Mouse (Mus musculus): Measurements from ENCODE around the gene Gstm5. TPM values are rescaled to one million over a fixed set of nuclear protein-coding genes. Genes with fewer than 3 reads are reported as not detected.

Gene Gstm5
- polyA plus RNA-seq, 1 experiment from 2014 or later = 255 TPM

DNA sequence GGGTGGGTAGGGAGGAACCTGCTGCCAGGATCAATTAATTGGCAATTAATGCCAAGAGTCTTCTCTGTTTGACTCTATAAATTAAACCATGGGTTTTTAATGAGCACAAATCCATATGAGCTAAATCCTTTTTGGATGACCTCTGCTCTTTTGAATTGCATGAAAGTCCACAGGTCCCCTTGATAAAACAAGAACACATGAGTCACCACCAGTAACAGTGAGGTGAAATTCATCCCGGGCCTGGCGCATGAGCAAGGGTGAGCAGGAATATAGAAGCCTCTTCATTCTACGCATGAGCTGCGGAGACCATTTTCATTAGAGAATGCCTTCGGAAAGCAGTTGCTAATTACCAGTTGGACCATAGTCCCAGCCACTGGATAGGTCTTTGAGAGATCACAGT lies 24.7 kb downstream of the Gstm5 start:
- no peak for ATAC-seq (ENCODE audit: insufficient number of reproducible peaks, insufficient read depth, low FRiP score, low TSS enrichment)
- Histone ChIP-seq H3K9ac (no peak overlapping the region), H3K4me1 (no peaks in the 10 kb centered on the region), H3K27ac (no peak overlapping the region), H3K27me3 (no peaks in the 10 kb centered on the region), H3K4me2 (replicated peaks) (no peak overlapping the region), H3K9me3 (no peaks in the 10 kb centered on the region), H3K36me3 (no peaks in the 10 kb centered on the region), H3K4me3 (no peak overlapping the region)
- 91% methylated on average over 5 of the region's 5 CpGs for WGBS

DNA sequence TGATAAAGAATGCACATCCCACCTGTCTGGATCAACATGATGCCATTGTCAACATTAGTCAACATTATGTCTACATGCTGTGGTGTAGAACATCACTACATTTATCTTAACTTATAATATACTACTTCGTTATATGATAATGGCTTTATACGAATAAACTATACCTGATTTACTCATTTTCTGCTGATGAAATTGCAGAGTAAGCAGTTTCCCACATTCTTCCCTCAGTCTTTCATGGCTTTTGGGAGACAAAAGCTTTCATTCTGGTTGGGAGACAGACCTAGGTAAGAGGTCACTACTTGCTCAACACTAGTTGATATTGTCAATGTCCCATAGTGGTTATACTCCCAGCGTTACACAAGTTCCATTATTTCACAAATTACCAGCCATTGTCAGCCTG lies 29.7 kb downstream of the Gstm5 start:
- H3K36me3 ChIP-seq = no peaks in the 10 kb centered on the region
- no peak overlapping the region for H3K9ac ChIP-seq
- H3K27me3 ChIP-seq = no peaks in the 10 kb centered on the region
- H3K4me3 ChIP-seq = no peak overlapping the region
- H3K27ac ChIP-seq = no peak overlapping the region
- no peaks in the 10 kb centered on the region for H3K9me3 ChIP-seq
- H3K4me2 ChIP-seq (replicated peaks) = no peak overlapping the region
- 86% methylated on average over 3 of the region's 3 CpGs for WGBS
- ATAC-seq (ENCODE audit: insufficient number of reproducible peaks, insufficient read depth, low FRiP score, low TSS enrichment) = no peak
- H3K4me1 ChIP-seq = no peaks in the 10 kb centered on the region

DNA sequence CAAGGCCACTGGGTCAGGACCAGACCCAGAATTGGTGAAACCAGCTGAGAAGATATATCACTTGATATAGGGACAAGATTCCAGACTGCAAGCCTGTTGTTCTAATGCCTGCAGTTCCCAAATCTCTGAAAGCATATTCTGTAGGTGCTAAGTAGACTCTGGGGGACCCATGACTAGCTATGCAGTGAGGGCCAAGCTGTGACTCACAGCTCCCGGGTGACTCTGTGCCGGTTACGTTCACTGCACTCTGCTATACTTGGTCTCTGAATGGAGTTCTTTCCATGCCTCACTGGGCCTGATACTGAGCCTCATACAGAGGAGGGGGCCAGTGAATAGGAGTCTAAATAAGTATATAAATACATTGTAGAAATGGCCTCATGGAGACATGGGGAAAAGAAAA lies 32.2 kb downstream of the Gstm5 start:
- Histone ChIP-seq H3K9ac (no peak overlapping the region), H3K9me3 (no peaks in the 10 kb centered on the region), H3K4me1 (0 out of 2 replicates have a peak, but pooled peaks cover 12% of the 10 kb centered on the region), H3K4me3 (no peak overlapping the region), H3K27ac (no peak overlapping the region), H3K4me2 (replicated peaks) (no peak overlapping the region), H3K36me3 (no peaks in the 10 kb centered on the region), H3K27me3 (no peaks in the 10 kb centered on the region)
- WGBS = 80% methylated on average over 3 of the region's 3 CpGs
- ATAC-seq (ENCODE audit: insufficient number of reproducible peaks, insufficient read depth, low FRiP score, low TSS enrichment) = no peak

DNA sequence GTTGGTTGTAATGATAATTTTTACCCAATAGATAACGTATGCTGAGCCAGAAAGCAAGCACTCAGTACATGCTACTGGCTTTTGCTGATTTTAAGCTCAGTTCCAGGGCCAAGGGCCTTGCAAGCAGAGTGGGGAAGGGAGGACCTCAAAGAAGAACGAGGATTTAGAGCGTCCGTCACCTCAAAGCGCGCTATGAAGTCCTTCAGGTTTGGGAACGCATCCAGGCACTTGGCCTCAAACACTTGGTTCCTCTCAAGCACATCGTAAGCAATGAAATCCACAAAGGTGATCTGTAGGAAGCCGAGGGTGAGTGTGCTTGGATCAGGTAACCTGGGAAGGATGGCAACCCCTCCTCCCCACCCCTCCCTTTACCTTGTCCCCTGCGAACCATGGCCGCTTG lies 33.1 kb downstream of the Gstm5 start:
- no peaks in the 10 kb centered on the region for H3K36me3 ChIP-seq
- H3K4me3 ChIP-seq = no peak overlapping the region
- H3K4me2 ChIP-seq (replicated peaks) = no peak overlapping the region
- no peak for ATAC-seq (ENCODE audit: insufficient number of reproducible peaks, insufficient read depth, low FRiP score, low TSS enrichment)
- no peaks in the 10 kb centered on the region for H3K9me3 ChIP-seq
- no peaks in the 10 kb centered on the region for H3K27me3 ChIP-seq
- 86% methylated on average over 11 of the region's 11 CpGs for WGBS
- no peak overlapping the region for H3K27ac ChIP-seq
- H3K9ac ChIP-seq = no peak overlapping the region
- H3K4me1 ChIP-seq = 0 out of 2 replicates have a peak, but pooled peaks cover 12% of the 10 kb centered on the region

DNA sequence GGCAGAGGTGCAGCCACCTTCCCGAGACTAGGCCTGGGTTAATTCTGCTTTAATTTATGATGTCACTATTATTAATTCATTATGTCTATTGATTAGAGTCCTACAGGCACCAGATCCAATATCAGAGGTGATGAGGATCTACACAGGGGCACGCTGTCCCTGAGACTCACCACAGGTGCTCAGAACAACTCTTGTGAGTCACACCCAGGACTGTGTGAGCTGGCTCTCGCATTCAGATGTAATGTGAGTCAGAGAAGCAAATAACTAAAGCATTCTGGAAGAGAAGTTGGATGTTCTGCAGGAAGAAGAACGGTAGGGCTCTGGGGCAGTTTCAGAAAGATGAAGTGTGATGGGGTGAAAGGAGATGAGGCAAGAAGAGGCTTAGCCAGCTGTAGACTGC lies 33.6 kb downstream of the Gstm5 start:
- H3K9me3 ChIP-seq = no peaks in the 10 kb centered on the region
- H3K4me1 ChIP-seq = 0 out of 2 replicates have a peak, but pooled peaks cover 12% of the 10 kb centered on the region
- 82% methylated on average over 4 of the region's 4 CpGs for WGBS
- H3K4me2 ChIP-seq (replicated peaks) = no peak overlapping the region
- no peak overlapping the region for H3K27ac ChIP-seq
- no peaks in the 10 kb centered on the region for H3K36me3 ChIP-seq
- no peak overlapping the region for H3K9ac ChIP-seq
- H3K4me3 ChIP-seq = no peak overlapping the region
- H3K27me3 ChIP-seq = no peaks in the 10 kb centered on the region
- ATAC-seq (ENCODE audit: insufficient number of reproducible peaks, insufficient read depth, low FRiP score, low TSS enrichment) = no peak

DNA sequence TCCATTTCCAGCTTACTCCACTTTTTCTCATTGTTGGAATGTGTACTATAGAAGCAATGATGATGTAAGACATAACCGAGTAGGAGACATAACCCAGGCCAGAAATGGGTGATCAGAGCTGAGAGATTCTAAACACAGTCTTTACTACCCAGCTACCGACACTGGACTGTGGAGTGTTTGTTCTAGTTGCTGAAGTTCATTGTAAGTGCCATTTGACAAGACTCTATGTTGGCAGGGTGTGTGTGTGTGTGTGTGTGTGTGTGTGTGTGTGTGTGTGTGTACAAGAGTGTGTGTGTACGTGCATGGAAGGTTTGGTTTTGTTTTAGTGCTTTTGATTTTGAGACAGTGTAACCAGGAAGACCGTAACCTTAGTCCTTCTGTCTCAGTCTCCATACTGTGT lies 34.1 kb downstream of the Gstm5 start:
- ATAC-seq (ENCODE audit: insufficient number of reproducible peaks, insufficient read depth, low FRiP score, low TSS enrichment) = no peak
- Histone ChIP-seq H3K4me1 (0 out of 2 replicates have a peak, but pooled peaks cover 12% of the 10 kb centered on the region), H3K9ac (no peak overlapping the region), H3K4me2 (replicated peaks) (no peak overlapping the region), H3K27ac (no peak overlapping the region), H3K36me3 (no peaks in the 10 kb centered on the region), H3K9me3 (no peaks in the 10 kb centered on the region), H3K4me3 (no peak overlapping the region), H3K27me3 (no peaks in the 10 kb centered on the region)
- 81% methylated on average over 4 of the region's 4 CpGs for WGBS

DNA sequence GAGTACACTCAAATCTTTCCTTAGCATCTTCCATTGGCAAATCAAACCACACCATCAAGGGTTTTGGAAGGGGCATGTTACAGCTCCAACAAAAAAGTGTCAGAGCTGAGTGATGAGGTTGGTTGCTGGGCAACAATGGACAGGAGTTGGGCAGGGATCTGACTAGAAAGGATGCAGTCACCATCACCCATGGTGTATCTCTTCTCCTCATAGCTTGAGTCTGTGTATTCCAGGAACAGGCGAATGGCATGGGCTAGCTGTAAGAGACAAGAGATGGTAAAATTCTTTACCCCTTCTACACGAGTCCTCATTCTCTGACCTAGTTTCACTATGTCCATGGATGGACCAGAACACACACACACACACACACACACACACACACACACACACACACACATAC lies 35.5 kb downstream of the Gstm5 start:
- 54% methylated on average over 2 of the region's 2 CpGs for WGBS
- Histone ChIP-seq H3K9ac (no peak overlapping the region), H3K9me3 (no peaks in the 10 kb centered on the region), H3K4me3 (peak overlapping the region; percentile 23), H3K4me1 (0 out of 2 replicates have a peak, but pooled peaks cover 12% of the 10 kb centered on the region), H3K4me2 (replicated peaks) (peak overlapping the region; percentile 49), H3K27me3 (no peaks in the 10 kb centered on the region), H3K36me3 (no peaks in the 10 kb centered on the region), H3K27ac (peak overlapping the region; percentile 59)
- ATAC-seq (ENCODE audit: insufficient number of reproducible peaks, insufficient read depth, low FRiP score, low TSS enrichment) = no peak

DNA sequence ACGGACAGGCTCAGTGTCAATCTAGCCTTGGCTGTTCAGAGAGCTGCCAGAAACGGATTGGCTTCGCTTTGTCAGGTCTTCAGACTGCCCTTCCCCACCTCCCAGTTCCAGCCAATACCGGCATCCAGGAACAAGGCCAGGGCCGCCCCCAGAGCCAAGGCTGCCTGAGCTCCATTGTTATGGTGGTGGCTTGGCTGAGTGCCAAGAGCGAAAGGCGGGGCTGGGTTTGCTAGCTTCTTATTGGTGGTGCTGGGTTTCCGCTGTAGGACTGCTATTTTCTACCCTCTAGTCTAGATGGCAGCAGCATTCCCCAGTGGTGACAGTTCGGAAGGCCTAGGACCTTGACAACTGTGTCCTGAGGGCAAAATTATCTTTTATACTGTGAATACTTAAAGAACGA lies 36.0 kb downstream of the Gstm5 start, which contains the start of gene Gstm7:
Gene Gstm7, minus strand, starts transcription at position 148 of the 400 bp plus-strand sequence.
- H3K4me1 ChIP-seq = 0 out of 2 replicates have a peak, but pooled peaks cover 12% of the 10 kb centered on the region
- peak; percentile 97 for ATAC-seq (ENCODE audit: insufficient number of reproducible peaks, insufficient read depth, low FRiP score, low TSS enrichment)
- WGBS = 5% methylated on average over 10 of the region's 10 CpGs
- H3K9ac ChIP-seq = no peak within 1 kb of the TSS
- no peaks in the 10 kb centered on the region for H3K36me3 ChIP-seq
- H3K9me3 ChIP-seq = no peaks in the 10 kb centered on the region
- peak within 1 kb of the TSS; percentile 59 for H3K27ac ChIP-seq
- H3K27me3 ChIP-seq = no peaks in the 10 kb centered on the region
- H3K4me3 ChIP-seq = peak within 1 kb of the TSS; percentile 23
- peak within 1 kb of the TSS; percentile 49 for H3K4me2 ChIP-seq (replicated peaks)

DNA sequence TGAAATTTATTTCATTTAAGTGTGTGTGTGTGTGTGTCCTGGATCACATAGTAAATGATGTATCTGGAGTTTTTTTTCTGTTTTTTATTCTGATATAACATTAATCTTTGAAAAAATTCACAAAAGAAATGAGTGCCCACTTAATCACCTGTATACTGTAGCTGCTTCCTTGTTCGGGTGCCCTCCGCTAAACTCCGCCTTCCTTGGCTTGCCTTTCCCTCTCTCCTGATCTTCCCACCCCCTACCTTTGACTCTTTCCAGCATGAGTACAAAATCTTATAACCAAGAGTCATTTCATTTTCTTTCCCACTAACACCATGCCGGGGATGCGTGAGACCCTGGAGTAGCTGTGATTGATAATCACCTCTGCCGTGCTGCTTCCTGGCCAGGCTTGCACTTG lies 36.5 kb downstream of the Gstm5 start:
- H3K4me3 ChIP-seq = no peak overlapping the region
- ATAC-seq (ENCODE audit: insufficient number of reproducible peaks, insufficient read depth, low FRiP score, low TSS enrichment) = no peak
- H3K9me3 ChIP-seq = no peaks in the 10 kb centered on the region
- H3K4me1 ChIP-seq = 0 out of 2 replicates have a peak, but pooled peaks cover 12% of the 10 kb centered on the region
- no peaks in the 10 kb centered on the region for H3K27me3 ChIP-seq
- WGBS = 80% methylated on average over 6 of the region's 6 CpGs
- H3K27ac ChIP-seq = no peak overlapping the region
- no peak overlapping the region for H3K9ac ChIP-seq
- H3K36me3 ChIP-seq = no peaks in the 10 kb centered on the region
- H3K4me2 ChIP-seq (replicated peaks) = no peak overlapping the region

DNA sequence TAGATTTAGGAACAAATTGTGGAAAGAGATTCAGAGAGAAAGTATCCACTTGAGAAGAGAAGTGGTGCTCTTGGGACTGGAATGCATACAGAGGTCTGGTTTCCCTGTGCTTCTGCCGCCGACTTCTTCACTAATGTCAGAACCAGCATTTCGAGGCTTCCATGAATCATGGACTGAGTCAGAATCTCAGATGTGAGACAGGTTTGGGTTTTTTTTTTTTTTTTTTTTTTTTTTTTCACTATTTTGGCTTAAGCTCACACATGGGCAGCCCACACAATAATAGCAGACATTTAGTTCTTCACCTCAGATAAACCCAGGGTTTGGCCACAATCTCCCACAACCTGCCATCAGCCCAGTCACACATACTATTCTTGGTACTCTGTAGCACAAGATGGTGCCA lies 39.6 kb downstream of the Gstm5 start:
- Histone ChIP-seq H3K27me3 (no peaks in the 10 kb centered on the region), H3K27ac (no peak overlapping the region), H3K4me2 (replicated peaks) (no peak overlapping the region), H3K4me3 (no peak overlapping the region), H3K9me3 (no peaks in the 10 kb centered on the region), H3K4me1 (0 out of 2 replicates have a peak, but pooled peaks cover 12% of the 10 kb centered on the region), H3K36me3 (no peaks in the 10 kb centered on the region), H3K9ac (no peak overlapping the region)
- 86% methylated on average over 3 of the region's 3 CpGs for WGBS
- no peak for ATAC-seq (ENCODE audit: insufficient number of reproducible peaks, insufficient read depth, low FRiP score, low TSS enrichment)

DNA sequence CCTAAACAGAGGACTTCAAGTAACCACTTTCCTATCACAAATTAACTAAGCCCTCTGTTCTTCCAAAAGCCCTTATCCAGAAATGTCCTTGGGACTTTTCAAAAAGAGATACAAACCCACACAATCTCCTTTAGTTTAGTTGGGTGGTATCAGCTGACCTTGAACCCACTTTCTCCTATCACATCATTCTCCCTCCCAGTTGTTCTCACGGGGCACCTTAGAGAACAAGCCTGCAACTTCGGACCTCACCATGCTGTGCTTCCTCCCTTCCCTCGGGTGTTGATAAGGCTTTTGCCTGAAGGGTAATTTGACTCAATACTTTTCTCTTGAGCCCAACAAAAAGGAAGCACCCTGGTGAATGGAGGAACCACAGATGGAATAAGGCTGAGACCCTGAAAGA lies 40.3 kb downstream of the Gstm5 start:
- H3K27ac ChIP-seq = no peak overlapping the region
- H3K9ac ChIP-seq = no peak overlapping the region
- ATAC-seq (ENCODE audit: insufficient number of reproducible peaks, insufficient read depth, low FRiP score, low TSS enrichment) = no peak
- H3K4me1 ChIP-seq = 0 out of 2 replicates have a peak, but pooled peaks cover 12% of the 10 kb centered on the region
- H3K27me3 ChIP-seq = no peaks in the 10 kb centered on the region
- WGBS = 59% methylated on average over 3 of the region's 3 CpGs
- H3K9me3 ChIP-seq = no peaks in the 10 kb centered on the region
- H3K4me3 ChIP-seq = no peak overlapping the region
- no peaks in the 10 kb centered on the region for H3K36me3 ChIP-seq
- H3K4me2 ChIP-seq (replicated peaks) = no peak overlapping the region

DNA sequence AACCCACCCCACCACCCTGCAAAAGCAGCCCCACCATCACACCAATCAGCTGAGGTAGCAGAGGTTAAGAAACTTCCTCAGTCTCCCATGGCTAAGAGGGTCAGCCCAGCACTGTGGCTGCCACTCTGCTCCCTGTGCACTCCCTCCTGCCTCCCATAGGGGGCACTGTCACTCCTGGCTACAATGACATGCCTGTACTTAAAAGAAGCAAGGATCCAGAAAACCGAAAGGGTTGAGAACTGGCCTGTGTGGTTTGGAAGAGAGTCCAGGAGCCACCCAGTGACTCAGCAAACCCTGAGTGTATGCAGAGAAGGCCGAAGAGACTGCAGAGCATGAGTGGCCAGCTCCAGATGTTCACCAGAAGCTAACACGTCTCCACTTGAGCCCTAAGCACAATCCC lies 43.8 kb downstream of the Gstm5 start:
- 51% methylated on average over 3 of the region's 3 CpGs for WGBS
- Histone ChIP-seq H3K9me3 (no peaks in the 10 kb centered on the region), H3K9ac (no peak overlapping the region), H3K27ac (no peak overlapping the region), H3K4me3 (no peak overlapping the region), H3K36me3 (no peaks in the 10 kb centered on the region), H3K27me3 (no peaks in the 10 kb centered on the region), H3K4me2 (replicated peaks) (no peak overlapping the region), H3K4me1 (no peaks in the 10 kb centered on the region)
- ATAC-seq (ENCODE audit: insufficient number of reproducible peaks, insufficient read depth, low FRiP score, low TSS enrichment) = no peak

DNA sequence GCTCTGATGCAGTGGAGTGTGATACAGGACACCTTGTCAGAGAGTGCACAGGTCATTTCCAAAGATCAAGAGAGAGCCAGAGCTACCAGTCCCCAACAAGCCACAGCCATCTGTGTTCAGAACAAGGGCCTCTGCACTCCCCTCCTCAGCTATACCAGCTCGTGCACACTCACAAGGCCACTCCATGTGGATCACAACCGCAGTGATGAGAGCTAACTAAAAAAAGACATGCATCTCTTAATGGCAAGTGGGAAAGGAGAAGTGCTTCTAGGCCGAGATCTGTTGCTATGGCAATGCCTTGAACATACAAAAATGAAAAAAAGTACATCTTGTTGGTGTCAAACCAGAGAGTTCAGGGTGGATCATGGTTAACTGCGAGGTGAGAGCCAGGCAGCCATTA lies 44.2 kb downstream of the Gstm5 start:
- Histone ChIP-seq H3K9me3 (no peaks in the 10 kb centered on the region), H3K9ac (no peak overlapping the region), H3K27ac (no peak overlapping the region), H3K4me1 (no peaks in the 10 kb centered on the region), H3K4me2 (replicated peaks) (no peak overlapping the region), H3K27me3 (no peaks in the 10 kb centered on the region), H3K36me3 (no peaks in the 10 kb centered on the region), H3K4me3 (no peak overlapping the region)
- WGBS = 81% methylated on average over 4 of the region's 4 CpGs
- ATAC-seq (ENCODE audit: insufficient number of reproducible peaks, insufficient read depth, low FRiP score, low TSS enrichment) = no peak

Data from embryonic facial prominence, embryonic 12.5 days (tissue).